Mouse (Mus musculus) ovary, postnatal 10 days (tissue): ENCODE results near the gene Gm9495.
"Not testable (repeated sequence)": the region's sequence is repeated elsewhere in the genome, so short reads cannot be mapped to it uniquely, and the experiment has no call there.

Source experiments
- DNase-seq: peaks from one replicate; pipeline ENCODE4 v3.0.0; 2022; ENCODE audit warnings: low spot score

The Gm9495 gene

GRCm38 (mm10) chr8:69453465-69453864 is at the start of gene Gm9495:
TSS of gene Gm9495 (minus strand) at chr8:69453565.
- DNase-seq, result not testable (repeated sequence)

GRCm38 (mm10) chr8:69474946-69475345 is 21.6 kb upstream of the Gm9495 start:
- not testable (repeated sequence) for DNase-seq

- DNase-seq, result not testable (repeated sequence)
Observed at GRCm38 (mm10) chr8:69420018-69420417, 33.3 kb downstream of the Gm9495 start.

- DNase-seq, result no peak
Observed at GRCm38 (mm10) chr8:69414326-69414725, 39.0 kb downstream of the Gm9495 start.

- no peak for DNase-seq
Observed at GRCm38 (mm10) chr8:69404768-69405167, 48.6 kb downstream of the Gm9495 start.

- no peak for DNase-seq
Observed at GRCm38 (mm10) chr8:69399956-69400443, 53.4 kb downstream of the Gm9495 start.

- DNase-seq, result peak; percentile 29
Observed at GRCm38 (mm10) chr8:69399181-69399955, 54.0 kb downstream of the Gm9495 start.

GRCm38 (mm10) chr8:69396196-69396595 is 57.2 kb downstream of the Gm9495 start:
- no peak for DNase-seq

GRCm38 (mm10) chr8:69395050-69395789 is 58.1 kb downstream of the Gm9495 start:
- peak; percentile 68 for DNase-seq

- DNase-seq, result no peak
Observed at GRCm38 (mm10) chr8:69384361-69384760, 69.0 kb downstream of the Gm9495 start.
